Mouse (Mus musculus) adrenal gland, postnatal 10 days (tissue): ENCODE measurements around the gene Cradd. TPM values are rescaled to one million over a fixed set of nuclear protein-coding genes. Genes with fewer than 3 reads are reported as not detected.

Source experiments
- DNase-seq: peaks from one replicate; pipeline ENCODE4 v3.0.0; 2021; ENCODE audit warnings: mixed read lengths
- total RNA-seq, 2 experiments: library from RNA; stranded (reverse); gene quantifications; 2 replicates each; pipeline ENCODE4 v1.2.3; 2021

Cradd gene
- total RNA-seq, 2 experiments from 2014 or later = 8.2 to 13.4 TPM

DNA sequence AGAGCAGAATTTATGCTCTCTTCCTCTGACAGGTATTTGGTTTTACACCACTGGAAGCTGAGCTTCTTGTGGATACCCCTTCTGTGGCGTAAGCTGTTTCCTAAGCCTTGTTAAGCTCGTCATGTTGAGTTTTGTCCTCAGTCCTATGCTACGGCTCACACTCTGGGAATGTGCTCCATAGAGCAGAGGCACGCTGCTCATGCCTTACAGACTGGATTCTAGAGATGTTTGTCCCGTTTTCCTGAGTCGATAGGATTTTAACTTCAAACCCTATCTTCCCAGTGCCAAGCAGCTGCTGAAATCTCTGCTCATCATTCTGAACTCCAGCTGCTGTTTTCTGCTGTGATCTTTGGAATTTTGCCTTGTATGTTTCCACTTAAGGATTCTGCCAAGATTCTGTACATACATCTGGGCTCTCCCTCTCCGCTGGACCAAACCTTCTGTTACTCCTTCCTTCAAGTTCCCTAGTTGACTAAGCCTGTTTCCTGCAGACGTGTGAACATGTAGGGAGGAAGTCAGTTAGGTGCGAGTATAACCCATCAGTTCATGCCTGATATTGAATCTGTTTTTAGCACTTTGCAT, 164.2 kb downstream of the Cradd start:
- DNase-seq = no peak

DNA sequence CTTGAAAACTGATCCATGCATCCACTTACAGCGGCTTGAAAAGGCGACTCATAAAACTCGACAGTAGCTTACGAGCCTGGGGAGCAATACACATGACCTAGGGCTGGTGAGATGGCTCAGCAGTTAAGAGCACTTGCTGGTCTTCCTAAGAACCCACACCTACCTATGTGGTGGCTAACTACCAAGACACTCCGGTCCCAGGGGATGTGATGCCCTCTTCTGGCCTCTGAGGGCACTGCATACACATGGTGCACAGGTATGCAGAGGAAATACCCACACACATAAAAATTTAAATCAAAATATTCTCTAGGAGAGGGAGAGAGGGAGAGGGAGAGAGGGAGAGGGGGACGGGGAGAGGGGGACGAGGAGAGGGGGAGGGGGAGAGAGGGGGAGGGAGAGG, 167.5 kb downstream of the Cradd start:
- DNase-seq = peak; percentile 17

DNA sequence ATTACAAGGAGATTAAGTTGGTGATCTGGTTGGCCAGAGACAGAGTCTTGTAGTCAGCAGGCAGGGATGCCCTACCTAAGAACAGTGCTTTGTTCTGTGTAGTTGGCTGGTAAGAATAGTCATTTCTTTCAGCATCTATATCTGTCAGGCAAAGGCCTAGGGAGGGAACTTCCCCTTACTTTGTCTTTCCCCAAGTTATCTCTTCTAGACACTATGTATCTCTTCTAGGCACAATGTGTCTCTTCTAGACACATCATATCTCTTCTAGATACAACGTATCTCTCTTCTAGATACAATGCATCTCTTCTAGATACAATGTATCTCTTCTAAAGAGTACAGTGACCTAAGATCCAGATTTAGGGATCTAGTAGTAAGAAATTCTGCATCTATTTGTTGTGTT, 169.3 kb downstream of the Cradd start:
- no peak for DNase-seq

DNA sequence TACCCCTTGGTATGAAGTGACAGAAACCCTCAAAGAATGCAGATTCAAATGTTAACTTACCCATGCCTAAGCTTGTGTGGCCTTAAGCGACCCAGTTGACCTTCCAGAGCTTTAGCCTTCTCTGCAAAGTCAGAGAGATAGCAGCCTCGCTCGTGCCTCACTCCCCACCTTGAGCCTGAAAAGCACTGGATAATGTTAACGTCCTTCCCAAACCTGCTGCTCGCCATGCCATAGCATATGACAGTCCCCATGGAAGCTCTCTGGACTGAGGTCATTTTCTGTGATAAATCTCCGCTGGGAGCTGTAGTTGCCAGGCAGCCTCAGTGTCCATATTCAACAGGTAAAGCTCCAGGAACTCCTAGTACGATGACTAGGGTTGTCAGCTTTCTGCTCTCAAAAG, 170.7 kb downstream of the Cradd start:
- no peak for DNase-seq

DNA sequence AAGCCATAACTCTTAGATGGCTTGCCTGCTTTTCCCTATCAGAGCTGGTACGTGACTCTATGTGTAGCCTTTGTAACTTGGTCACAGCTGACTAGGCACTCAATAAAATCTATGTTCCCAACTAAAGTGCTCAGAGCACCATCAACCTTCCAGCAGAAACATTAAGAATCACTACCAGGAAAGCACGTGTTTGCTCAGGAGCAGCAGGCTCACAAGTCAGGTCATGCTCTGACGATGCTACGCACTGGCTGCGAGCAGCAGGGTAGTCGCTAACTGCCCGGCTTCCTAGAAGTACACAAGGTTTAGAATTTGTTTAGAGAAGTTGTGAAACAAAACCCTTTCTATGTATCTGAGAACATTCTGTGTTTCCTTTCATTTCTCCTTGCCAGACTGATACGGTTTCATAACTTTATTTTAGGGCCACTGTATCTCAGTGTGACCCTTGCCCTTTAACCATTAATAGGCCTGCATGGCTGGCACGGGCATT, 171.4 kb downstream of the Cradd start:
- DNase-seq = no peak

- DNase-seq = no peak
Observed at GRCm38 (mm10) chr10:95151012-95151768, 172.7 kb downstream of the Cradd start.

DNA sequence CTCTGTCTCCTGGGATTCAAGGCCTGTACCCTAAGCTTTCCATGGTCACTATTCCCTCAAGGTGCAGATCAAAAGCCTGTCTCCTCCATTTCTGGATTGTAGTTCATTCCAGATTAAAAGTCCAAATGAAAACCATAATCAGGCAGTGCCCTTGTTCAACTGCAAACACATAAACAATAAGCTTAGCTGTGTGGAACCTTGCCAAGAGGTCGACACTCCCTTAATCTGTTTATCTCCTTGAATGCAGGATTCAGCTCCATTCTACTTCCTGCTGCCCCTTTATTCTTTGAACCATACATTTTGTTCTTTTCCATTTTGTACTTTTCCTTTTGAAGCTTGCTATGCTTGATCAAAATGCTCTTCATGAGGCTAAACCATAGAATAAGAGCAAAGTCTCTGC, 174.3 kb downstream of the Cradd start:
- no peak for DNase-seq

DNA sequence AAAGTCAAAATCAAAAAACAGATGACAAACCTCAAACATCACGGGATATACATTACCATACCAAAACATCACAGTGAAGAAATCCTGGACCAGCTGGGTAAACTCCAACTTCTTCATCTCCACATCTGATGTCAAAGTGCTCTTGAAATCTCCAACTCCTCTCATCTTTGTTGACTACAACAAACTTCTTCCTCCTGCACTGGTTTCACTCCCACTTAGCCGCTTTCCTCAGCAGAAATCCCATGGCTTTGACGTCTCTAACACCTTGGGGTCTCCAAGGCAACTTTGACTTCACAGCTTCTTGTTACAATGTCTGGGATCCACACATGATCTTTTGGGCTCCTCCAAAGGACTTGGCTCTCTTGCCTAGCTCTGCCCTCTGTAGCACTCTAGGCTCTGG, 175.3 kb downstream of the Cradd start:
- no peak for DNase-seq

GRCm38 (mm10) chr10:95147136-95147901, 176.6 kb downstream of the Cradd start:
- no peak for DNase-seq

GRCm38 (mm10) chr10:95146491-95146890, 177.4 kb downstream of the Cradd start:
- DNase-seq = peak; percentile 52

GRCm38 (mm10) chr10:95145204-95145926, 178.6 kb downstream of the Cradd start:
- no peak for DNase-seq

DNA sequence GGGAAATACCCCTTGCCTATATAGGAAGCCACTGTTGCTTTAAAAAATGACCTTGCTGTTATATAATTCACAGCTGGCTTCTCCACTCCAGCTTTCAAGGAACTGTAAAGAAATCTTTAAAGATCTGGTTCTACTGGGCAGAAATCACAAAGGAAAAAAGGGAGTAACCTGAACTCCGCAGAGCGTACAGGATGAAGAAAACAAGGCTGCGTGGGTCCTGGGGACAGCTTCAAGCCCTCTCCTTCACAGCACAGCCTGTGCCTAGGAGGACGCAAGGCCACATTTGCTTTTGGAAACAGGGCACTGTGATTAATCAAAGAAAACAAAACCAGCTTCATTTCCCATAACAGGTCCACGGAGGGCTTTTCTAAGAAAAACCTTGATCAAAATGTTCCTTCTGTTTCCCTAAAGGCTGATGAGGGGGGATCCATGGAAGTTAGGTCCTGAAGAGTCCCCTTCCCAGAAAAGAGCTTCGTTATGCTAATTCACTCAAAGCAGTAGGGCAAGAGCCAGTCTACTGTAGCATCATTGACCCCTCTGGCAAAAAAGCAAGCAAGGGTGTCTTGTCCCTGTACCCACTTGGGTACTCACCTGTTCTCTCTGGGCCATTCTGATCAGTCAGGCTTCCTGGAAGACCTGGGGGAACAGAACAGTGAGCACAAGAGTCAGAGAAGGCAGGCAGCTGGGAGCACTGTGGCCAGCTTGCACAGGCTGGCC, 179.4 kb downstream of the Cradd start:
- no peak for DNase-seq

GRCm38 (mm10) chr10:95143446-95144114, 180.4 kb downstream of the Cradd start:
- DNase-seq = no peak

GRCm38 (mm10) chr10:95142844-95143435, 181.0 kb downstream of the Cradd start:
- peak; percentile 81 for DNase-seq

DNA sequence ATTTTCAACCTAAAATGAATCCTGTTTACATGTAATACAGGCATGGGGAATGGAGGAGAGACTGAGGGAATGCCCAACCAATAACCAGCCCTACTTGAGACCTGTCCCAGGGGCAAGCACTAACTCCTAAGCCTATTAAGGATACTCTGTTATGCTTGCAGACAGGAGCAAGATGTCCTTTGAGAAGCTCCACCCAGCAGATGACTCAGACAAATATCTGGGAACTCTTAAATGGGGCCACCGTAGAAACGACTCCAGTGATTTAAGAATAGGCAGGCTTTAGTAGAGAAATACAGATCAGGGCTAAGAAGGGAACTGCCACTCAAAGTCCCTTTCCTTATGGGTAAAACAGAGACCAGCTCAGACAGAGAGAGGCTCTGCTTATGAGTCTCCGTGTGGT, 182.9 kb downstream of the Cradd start:
- no peak for DNase-seq

- DNase-seq = no peak
Observed at GRCm38 (mm10) chr10:95140191-95140590, 183.7 kb downstream of the Cradd start.

GRCm38 (mm10) chr10:95139645-95140044, 184.3 kb downstream of the Cradd start:
- DNase-seq = peak; percentile 46

GRCm38 (mm10) chr10:95133057-95133456, 190.9 kb downstream of the Cradd start:
- no peak for DNase-seq
